Mouse (Mus musculus): Measurements from ENCODE around the gene Hps4.

DNA sequence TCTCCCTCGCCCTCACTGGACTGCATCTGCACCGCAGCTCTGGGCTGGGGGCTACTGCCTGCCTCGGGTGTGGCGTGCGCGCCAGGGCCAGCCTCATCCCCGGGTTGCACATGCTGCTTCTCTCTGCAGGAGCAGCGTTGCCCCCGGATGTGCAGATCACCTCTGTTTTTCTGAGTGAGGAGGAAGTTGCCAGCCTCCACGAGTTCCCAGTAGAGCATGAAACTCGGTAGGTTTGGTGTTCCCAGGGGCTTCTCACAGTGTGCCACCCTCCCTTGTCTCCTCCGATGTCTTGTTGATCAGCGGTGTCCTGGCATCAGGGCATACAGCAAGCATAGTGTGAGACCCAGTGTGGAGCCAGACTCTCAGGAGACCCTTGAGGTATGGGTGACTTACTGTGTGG is 26.4 kb downstream of the Hps4 start:
- TF ChIP-seq CTCF (IDR thresholded peaks at IDR 0.05; ENCODE audit: low read depth) (no peak), EP300 (IDR thresholded peaks at IDR 0.05; ENCODE audit: low read depth) (no peak)

Data from heart, postnatal 0 days (tissue).